Mouse (Mus musculus) kidney, adult 2 months (tissue): ENCODE results near the gene Plb1. TPM values are rescaled to one million over a fixed set of nuclear protein-coding genes. Genes with fewer than 3 reads are reported as not detected.

Source experiments
- DNase-seq: peaks from one replicate; pipeline ENCODE4 v3.0.0; 2021
- H3K27ac ChIP-seq: fragments of 200-500 bp; 2 replicates; pipeline ENCODE4 v1.5.1; 2012; ENCODE audit warnings: low read depth, low read length, control low read depth, inconsistent platforms; ENCODE audit not compliant: insufficient read depth
- H3K27me3 ChIP-seq: fragments of 200-500 bp; replicated peaks from 2 replicates; pipeline ENCODE4 v1.6.1; 2012; ENCODE audit warnings: mild to moderate bottlenecking, moderate library complexity, low read length, inconsistent platforms; ENCODE audit not compliant: control insufficient read depth, insufficient read depth
- H3K36me3 ChIP-seq: fragments of 200-500 bp; 2 replicates; pipeline ENCODE4 v1.6.1; 2012; ENCODE audit warnings: mild to moderate bottlenecking, moderate library complexity, low read length, inconsistent platforms; ENCODE audit not compliant: control insufficient read depth, insufficient read depth
- H3K4me1 ChIP-seq: fragments of 200-500 bp; 2 replicates; pipeline ENCODE4 v1.6.1; 2011; ENCODE audit warnings: low read length; ENCODE audit not compliant: control insufficient read depth, insufficient read depth
- H3K4me3 ChIP-seq: fragments of 200-500 bp; 2 replicates; pipeline ENCODE4 v1.5.1; 2011; ENCODE audit warnings: mild to moderate bottlenecking, low read depth, low read length, control low read depth; ENCODE audit not compliant: insufficient read depth
- CTCF ChIP-seq: fragments of 200-500 bp; conservative IDR thresholded peaks from 2 replicates; pipeline ENCODE4 v1.5.1; 2011; ENCODE audit warnings: low read depth, mild to moderate bottlenecking, control low read depth, low read length, moderate library complexity, mixed read lengths; ENCODE audit not compliant: insufficient read depth, insufficient read length
- POLR2A ChIP-seq: fragments of 200-500 bp; IDR thresholded peaks from one replicate; pipeline ENCODE4 v1.6.1; 2011; ENCODE audit warnings: low read depth, low read length, control low read depth
- WGBS: fragments of 180-500 bp; shearing (Covaris S2); methylation state at CpG from one replicate; pipeline ENCODE4 v1.1.7; 2018; 5-methylcytosine and 5-hydroxymethylcytosine counted together
- polyA plus RNA-seq: library from polyadenylated mRNA; depleted of rRNA; stranded (reverse); fragments of >200 nt; gene quantifications from 2 replicates; pipeline ENCODE4 v1.2.3, GENCODE M21; 2012; rRNA removed

The Plb1 gene
- polyA plus RNA-seq, 1 experiment, result 0.02 TPM

DNA sequence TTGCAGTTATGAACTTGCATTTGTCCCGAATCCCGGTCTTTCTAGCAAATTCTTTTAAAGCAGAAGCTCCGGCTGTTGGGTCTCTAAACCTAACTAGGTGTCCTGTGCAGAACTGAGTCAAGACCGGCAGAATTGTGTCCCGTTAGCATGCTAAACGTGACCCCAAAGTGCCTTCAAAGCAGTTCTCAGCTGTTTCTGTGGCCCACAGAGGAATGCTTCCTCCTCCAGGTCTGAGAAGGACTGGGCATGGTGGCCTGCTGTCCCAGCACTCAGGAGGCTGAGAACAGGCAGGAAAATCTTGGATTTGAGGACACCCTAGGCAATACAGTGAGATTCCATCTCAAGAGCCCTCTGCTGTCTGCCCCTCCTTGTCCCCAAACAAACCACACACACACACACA lies 183.0 kb downstream of the Plb1 start:
- WGBS, result 90% methylated on average over 6 of the region's 6 CpGs
- no peak for TF ChIP-seq CTCF
- TF ChIP-seq POLR2A, result no peak
- Histone ChIP-seq H3K4me3 (no peak overlapping the region), H3K36me3 (no peaks in the 10 kb centered on the region), H3K4me1 (peaks cover 5% of the 10 kb centered on the region), H3K27me3 (no peaks in the 10 kb centered on the region), H3K27ac (no peak overlapping the region)
- DNase-seq, result no peak

Other genes starting within 250 kb of the Plb1 start
- gene Fosl2, start 96.9 kb upstream of the Plb1 start, polyA plus RNA-seq, result 7.5 and 9.0 TPM in 2 replicates
- gene Ppp1cb, start 226.1 kb downstream of the Plb1 start, polyA plus RNA-seq, result 25.4 and 46.3 TPM in 2 replicates